Mouse (Mus musculus): Measurements from ENCODE around the gene Tbkbp1.

- TF ChIP-seq TAL1 (IDR thresholded peaks at IDR 0.05; ENCODE audit: low read length) (no peak), GATA1 (IDR thresholded peaks at IDR 0.05; ENCODE audit: low read length) (no peak)
Observed at GRCm38 (mm10) chr11:97108976-97109375, 42.3 kb downstream of the Tbkbp1 start.

Measured in erythroblast, embryonic 14.5 days (primary cell).